Mouse (Mus musculus) pancreas, adult 10 weeks (tissue): ENCODE results near the gene Ankmy1. TPM values are rescaled to one million over a fixed set of nuclear protein-coding genes. Genes with fewer than 3 reads are reported as not detected.

Source experiments
- polyA plus RNA-seq: library from polyadenylated mRNA; stranded (reverse); fragments of 350-450 nt; fragmentation: Illumina TruSeq; extraction: RNeasy Lipid Tissue Mini Kit (QIAGEN cat#74804); gene quantifications from one replicate; pipeline ENCODE4 v1.2.3, GENCODE M21; 2015; ENCODE audit warnings: low read depth, low replicate concordance; ENCODE audit not compliant: insufficient read depth

Ankmy1 gene
- not detected for polyA plus RNA-seq

GRCm38 (mm10) chr1:92902786-92903185, at the start of gene Ankmy1:
Gene Ankmy1 (minus strand): TSS chr1:92902906.

GRCm38 (mm10) chr1:92950607-92951006, 47.9 kb upstream of the Ankmy1 start, which contains the start of gene Gpr35:
Gene Gpr35 (plus strand): TSS chr1:92950865.

GRCm38 (mm10) chr1:92934182-92934827, 31.6 kb upstream of the Ankmy1 start, which contains the start of gene Capn10:
Gene Capn10 (plus strand): TSS chr1:92934376.

GRCm38 (mm10) chr1:92910239-92910885, 7.7 kb upstream of the Ankmy1 start, which contains the start of gene Rnpepl1:
Gene Rnpepl1 (plus strand): TSS chr1:92910783.

GRCm38 (mm10) chr1:92906779-92907631, 4.3 kb upstream of the Ankmy1 start, which contains the start of gene Dusp28:
Gene Dusp28 (plus strand): TSS chr1:92906981.

DNA sequence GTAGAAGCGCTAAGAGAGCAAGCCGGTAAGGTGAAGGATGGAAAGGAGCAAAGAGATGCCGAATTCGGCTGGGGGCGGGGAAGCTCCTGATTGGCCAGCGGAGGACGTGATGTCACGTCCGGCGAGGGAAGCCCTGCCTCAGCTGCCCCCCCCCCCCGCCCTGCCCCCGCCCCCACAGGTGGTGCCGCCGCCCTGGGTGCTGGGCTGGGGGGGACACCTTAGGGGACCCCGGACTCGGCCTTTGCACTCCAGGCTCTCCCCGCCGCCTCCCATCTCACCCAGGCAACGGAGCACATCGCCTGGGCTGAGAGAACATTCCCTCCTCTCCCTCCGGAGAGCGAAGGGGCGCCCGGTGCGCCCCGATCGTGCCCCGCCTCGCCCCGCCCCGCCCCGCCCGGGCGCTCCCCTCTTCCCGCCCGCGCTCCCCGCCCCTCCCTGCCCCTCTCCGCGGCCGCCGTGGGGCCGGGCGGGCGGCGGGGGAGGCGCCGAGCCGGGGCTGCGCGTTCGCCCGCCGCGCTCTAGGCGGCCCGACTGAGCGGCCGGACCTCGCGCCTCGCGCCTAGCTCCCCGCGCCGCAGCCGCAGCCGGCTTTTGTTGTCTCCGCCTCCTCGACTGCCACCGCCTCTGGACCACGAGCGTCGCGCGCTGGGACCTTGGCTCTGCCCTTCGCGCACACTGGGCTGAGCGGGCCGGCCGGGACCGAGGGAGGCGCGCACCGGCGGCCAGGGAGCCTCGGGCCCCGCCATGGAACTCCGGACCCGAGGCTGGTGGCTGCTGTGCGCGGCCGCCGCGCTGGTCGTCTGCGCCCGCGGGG, 71.3 kb downstream of the Ankmy1 start, which contains the start of gene Gpc1:
Gene Gpc1, plus strand, starts transcription at position 458 of the 814 bp plus-strand sequence.

Other genes starting within 250 kb of the Ankmy1 start
- 2.2 TPM for gene Gpc1, start 71.3 kb downstream of the Ankmy1 start, polyA plus RNA-seq
- 5.2 TPM for gene Dusp28, start 4.1 kb upstream of the Ankmy1 start, polyA plus RNA-seq
- gene Rnpepl1, start 7.9 kb upstream of the Ankmy1 start, polyA plus RNA-seq: 38.7 TPM
- 6.3 TPM for gene Capn10, start 31.5 kb upstream of the Ankmy1 start, polyA plus RNA-seq
- gene Gpr35, start 48.0 kb upstream of the Ankmy1 start, polyA plus RNA-seq: 0.31 TPM
- 97.8 TPM for gene Aqp12, start 103.4 kb upstream of the Ankmy1 start, polyA plus RNA-seq
- 3.3 TPM for gene Kif1a, start 199.0 kb upstream of the Ankmy1 start, polyA plus RNA-seq
- not detected for gene Agxt, start 232.3 kb upstream of the Ankmy1 start, polyA plus RNA-seq